Mouse (Mus musculus) urinary bladder, postnatal 25 days (tissue): ENCODE results near the gene Epb41l4b.

Experiments used
- DNase-seq: peaks from one replicate; pipeline ENCODE4 v3.0.0; 2022; ENCODE audit warnings: low spot score

The Epb41l4b gene

DNA sequence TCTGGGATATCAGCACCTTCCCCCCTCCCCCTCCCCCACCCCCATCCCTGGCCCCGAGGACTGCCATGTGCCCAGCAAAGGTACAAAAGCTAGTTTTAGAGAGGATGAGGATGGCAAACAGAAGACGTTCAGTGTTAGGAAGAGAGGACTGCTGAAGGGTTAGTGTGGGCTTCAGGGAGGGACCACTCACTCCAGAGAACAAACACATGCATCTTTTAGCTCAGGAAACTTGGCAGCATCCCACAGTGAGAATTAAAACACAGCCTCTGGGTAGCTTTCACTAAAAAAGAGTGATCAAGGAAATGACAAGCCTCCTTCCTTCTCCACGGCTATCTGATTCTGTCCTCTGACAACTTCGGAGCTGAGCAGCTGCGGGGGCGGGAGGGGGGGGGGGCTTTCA lies 132.3 kb downstream of the Epb41l4b start:
- no peak for DNase-seq

DNA sequence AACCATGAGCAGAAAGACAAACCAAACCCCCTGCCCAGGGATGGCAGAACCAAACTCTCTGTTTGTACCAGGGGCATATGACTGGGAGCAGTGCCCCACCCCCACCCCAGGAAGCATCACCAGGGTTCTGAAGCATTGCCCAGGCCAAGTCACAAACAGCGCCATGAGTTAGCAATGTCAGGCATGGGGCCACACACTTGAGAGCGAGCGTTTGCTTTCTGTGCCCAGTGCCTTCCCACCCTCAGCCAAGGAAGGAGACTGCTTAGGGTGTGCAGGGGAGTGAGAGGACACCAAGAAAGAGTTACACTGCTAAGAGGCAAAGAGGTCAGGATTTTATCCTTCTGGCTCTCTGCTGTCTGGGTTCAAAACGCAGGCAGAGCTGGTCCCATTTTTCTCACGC lies 132.8 kb downstream of the Epb41l4b start:
- no peak for DNase-seq

DNA sequence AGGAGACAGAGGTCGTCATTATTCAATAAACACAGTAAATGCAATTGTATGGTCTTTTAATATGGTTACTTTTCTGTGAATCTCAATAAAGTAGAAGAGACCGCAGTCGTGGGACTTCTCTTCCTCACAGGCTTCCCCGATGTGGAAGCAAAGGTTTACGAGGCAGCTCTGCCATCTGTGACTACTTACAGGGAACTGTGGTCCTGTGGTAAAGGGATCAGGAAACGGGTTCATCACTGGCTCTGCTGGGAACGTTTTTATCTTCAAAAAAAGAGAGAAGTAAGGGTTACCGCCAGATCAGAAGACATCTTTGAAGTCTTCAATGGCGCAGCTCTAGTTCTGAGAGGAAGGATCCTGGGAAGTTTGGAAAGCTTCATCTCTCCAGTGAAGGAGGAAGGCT lies 135.5 kb downstream of the Epb41l4b start:
- no peak for DNase-seq

DNA sequence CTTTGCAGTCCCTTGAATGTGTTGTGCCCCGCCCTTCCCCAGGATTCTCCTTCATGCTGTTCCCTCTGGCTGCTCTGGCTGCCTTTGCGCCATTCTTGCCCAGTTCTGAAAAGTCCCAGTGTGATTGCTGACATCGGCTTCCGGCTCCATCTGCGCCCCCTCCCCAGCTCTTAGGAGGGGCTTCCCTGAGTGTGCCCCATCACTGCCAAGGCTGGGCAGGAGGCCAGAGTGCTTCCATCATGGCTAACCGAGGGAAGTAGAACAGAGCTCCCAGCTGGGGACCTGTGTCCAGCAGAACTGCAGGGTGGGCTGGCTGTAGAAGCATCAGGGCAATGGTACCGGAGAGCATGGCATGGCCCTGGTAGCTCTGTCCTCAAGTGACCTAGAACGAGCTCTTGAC lies 138.2 kb downstream of the Epb41l4b start:
- no peak for DNase-seq

DNA sequence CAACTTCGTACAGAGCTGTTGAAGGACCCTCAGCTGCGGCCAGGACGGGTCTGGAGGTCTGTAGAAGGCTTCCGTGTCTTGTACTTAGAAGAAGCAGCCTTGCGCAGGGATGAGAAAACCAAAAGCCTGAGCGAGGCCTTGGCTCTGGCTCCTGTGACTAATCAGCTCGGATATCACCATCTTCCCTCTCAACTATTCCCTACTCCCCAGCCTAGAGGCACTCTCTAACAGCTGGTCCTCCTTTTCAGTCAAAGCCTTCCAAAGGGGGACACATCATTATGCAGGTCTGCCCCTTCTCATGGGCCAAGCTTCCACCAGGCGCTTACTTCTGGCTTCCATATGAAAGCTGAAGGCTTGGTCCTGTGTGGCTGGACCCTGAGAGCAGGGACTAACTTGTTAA lies 139.4 kb downstream of the Epb41l4b start:
- no peak for DNase-seq

DNA sequence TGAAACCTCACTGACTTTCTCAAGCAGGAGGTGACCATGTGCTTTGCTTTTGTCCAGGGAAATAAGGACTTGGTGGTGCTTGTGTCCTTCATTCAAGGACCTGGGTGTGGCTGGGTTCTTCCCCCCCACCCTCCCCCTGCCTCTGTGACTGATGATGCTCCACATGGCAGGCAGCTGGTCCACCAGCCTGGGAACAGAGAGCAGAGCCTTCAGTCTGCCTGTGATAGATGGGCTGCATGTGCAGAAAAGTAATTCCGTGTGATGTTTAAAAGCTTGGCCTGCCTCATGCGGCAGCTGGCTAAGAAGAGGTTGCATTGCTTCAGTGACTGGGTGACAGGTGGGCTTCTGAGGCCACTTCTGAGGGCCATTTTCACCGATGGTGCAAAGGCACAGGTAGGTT lies 140.5 kb downstream of the Epb41l4b start:
- no peak for DNase-seq

DNA sequence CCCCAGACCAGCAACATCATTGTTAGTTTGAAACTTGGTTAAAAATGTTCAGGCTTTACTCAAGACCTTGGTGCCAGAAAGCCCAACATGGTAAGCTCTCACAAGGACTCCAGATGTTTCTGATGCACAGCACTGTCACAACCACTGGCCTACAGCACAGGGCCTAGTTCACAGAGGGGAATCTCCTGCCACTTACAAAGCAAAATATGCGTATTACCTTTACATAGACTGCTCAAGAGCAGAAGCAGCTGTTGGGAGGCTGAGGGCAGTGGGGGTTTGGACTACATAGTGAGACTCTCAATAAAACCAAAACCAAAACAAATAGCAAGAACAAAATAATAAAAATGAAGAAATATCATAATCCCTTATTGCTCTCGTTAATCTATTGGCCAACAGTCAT lies 141.8 kb downstream of the Epb41l4b start:
- DNase-seq: no peak

DNA sequence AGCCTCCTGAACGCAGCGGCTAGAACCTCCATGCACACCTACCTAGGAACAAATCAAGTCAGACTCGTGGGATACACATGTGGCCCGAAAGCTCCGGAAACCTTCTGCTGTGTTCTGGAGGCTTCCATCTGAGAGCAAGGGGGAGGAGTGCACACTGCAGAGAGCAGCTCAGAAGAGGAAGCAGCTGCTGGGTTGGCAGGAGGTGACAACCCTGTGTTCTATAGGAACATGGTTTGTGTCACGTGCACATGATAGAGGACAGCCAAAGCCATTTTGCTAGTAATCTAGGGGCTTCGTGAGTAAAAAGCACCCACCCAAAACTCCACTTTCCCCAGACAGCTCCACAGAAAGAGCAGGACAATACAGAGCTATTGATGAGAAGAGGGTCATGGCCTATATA lies 149.9 kb downstream of the Epb41l4b start:
- DNase-seq: no peak

DNA sequence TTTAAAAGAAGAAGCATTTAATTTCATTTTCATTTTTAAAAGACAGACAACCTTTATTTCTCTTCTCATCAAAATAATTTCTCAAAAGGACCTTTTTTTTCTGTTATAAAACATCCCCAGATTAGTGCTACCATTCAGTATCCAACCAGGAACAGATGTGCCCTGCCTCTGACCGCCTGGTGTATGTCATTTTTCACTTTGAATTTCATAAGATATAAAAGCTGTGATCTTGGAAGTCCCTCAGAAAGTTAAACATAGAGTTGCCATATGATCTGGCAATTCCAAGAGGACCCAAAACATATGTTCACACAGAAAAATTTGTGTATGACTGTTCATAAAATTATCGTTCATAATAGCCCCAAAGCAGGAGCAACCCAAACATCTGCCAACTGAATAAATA lies 151.3 kb downstream of the Epb41l4b start:
- DNase-seq: no peak

DNA sequence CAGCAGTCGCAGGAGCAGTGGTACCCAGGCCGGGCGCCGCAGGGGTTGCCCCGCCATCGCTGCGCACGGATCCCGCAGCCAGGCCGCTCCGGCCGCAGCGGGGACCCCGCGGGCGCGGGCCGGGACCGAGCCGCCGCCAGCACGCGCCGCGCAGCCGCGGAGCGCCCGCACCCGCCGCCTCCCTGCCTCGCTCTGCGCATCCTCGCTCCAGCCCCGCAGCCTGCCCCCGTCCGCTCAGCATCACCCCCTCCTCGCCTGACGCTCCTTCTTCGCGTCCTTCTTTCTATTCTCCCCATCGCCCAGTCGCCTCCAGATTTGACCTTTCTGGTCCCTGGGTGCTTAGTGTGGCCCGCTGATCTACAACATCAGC lies 153.0 kb downstream of the Epb41l4b start, which contains the start of gene Frrs1l:
Gene Frrs1l, minus strand, starts transcription at position 177 of the 370 bp plus-strand sequence.
- no peak for DNase-seq

DNA sequence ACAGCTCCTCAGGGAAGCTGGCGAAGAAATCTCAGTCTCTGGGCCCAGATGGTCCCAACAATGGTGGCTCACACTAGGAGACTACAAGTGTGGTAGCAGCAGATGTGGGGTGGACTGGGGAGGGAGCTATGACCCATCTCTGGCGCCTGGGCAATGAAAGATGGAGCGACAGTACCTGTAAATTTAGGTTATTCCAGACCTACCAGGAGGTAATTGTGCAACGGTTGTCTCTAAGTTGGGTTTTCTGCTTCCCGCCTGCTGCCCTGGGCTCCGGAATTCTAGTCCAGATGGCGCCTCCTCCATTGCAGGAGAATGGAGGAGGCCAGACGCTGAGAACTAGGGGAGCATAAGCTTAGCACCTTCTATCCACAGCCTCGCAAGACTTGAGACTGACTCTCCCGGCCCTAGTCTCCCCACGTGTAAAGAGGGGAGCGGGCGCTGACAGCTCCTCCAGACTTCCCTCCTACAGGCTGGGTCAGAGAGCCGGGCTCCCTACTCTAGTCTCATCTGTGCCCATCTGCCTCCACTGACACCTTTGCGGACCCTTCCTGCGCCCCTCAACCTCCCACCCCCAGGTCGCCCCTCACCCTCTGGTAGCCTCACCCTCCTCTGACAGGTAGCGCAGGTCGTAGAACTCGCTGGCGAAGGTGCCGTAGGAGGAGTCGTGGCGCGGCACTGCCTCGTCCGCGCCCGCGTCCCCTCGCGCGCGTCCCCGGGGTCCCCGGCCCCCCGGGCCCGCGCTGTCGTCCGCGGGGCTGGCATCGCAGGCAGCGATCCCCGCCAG lies 153.6 kb downstream of the Epb41l4b start:
- no peak for DNase-seq

DNA sequence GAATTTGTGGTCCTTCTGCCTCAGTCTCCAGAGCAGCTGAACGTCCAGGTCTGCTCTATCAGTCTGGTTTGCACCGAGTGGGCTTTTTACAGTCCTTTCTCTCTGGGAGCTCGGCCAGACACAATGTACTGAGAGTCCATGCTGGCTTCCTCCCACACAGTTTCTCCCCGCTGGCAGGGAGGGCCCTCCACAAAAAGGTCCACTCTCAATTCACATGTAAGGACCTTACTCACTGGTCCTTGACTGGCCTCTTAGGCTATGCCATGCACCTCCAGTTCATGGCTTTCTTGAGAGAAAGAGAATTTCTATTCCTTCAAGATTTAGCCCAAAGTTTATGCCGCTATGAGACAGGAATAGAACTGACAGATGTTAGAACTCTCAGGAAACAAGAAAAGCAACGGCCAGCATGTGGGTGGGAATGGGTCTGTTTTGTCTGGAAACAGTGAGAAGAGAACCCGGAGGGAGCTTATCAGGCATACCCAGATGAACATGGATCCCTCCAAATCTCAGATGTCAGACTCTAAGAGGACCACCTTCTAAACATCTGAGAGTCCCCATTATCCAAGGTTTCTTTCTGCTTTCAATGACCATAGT lies 177.6 kb downstream of the Epb41l4b start:
- no peak for DNase-seq

DNA sequence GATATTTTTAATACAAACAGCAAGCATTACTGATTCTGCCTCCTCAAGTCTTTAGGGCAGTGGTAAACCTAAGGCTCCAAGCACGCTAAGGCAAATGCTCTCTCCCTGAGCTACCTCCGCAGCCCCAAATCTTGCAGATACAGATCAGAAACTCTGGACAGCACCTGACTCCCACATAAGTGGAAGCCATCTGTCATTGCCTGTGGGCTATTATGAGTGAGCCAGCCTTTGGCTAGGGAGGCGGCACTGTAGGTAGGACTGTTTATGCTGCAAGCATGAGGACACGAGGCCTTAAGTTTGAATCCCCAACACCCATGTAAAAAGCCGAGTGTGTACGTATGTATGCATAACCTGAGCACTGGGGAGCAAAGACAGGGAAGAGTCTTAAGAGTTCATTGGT lies 179.6 kb downstream of the Epb41l4b start:
- DNase-seq: no peak

DNA sequence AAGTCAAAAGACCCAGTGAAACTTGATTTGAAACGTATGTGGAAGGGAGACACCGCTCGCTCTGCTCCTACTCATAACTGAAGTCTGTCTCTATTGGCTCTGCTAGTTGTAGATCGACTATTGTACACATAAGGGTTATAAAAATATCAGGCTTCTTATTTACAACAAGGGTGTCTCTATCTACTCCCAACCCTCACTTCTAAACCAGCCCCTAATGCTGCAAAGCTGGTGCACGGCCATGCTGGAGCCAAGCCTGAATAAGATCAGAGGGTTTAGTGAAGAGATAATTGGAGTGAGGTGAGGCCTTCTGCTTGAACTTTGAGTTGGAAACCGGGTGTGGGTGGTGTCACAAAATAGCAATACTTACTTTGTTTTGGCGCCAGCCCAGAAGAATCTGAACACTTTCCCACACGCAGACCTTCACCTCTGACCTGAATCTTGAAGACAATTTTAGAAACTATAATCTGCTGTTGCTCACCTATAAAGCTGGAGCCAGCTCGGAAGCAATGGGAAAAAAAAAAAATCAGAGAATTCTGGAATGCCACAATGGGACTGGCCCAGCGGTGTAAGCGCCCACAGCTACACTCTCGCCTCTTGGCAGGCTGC lies 181.8 kb downstream of the Epb41l4b start:
- DNase-seq: no peak

DNA sequence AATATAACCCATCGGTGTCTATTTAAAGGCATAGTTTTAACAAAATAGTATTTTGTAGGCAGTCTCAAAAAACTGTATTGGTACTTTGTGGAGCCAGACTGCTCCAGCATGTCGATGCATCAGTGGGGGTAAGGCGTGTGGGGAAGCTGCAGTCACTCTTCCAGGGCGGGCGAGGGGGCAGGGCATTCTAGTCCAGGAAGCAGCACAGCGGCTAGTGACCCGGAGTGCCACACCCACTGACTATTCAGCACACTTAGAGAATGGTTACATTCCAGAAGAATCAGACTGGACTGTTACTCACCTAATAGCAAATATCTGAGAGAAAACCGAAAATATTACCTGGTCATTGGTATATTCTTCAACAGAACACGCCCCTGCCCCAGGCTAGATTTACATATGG lies 185.7 kb downstream of the Epb41l4b start:
- no peak for DNase-seq

DNA sequence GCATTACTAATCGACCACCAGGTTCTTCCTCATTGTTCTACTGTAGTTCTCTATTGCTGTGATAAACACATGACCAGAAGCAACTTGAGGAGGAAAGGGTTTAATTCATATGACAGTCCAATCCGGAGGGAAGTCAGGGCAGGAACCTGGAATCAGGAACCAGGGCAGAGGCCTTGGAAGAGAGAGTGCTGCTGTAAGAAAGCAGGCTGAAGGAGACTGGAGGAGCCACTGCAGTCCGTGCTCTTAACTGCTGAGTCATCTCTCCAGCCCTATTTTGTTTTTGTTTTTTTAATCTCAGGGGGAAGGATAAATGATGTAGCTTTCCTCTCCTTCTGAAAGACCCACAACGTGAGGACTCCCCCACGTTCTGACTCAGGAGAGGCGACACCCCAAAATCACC lies 190.0 kb downstream of the Epb41l4b start:
- DNase-seq: no peak

DNA sequence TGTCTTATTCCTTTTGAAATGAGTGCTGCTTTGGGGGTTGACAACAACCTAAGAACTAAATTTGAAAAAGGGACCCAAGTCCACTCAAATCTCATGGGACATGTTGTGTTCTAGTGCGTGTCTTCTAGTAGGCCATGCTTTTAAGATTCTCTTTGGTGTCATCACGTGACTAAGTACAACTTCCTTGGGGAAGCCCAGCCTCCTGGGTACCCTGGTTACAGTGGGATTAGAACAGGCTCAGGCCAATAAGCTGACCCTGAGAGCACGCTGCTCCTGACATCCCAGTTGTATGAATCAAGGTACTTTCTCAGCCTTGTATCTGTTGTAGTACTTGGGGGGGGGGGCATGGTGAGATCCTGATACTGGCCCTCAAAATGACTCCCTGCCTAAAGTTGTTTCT lies 191.5 kb downstream of the Epb41l4b start:
- no peak for DNase-seq

DNA sequence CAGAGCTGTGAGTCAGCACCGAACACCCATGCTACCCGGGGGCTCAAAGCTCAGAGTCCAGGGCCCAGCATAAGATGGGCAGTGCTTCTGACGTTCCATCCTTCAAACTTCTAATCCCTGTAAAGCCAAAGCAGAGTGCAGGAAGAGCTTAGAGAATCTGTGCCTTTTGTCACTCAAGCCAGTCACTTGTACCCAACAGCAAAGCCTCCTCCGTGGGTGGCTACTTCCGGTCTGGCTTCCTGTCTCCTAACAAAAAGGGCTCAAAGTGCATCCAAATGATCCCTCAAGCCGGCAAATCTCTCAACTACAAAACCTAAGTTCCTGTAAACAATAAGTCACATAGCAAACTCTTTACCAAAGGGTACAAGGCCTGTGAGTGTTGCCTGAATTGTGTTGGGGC lies 193.7 kb downstream of the Epb41l4b start:
- DNase-seq: no peak

DNA sequence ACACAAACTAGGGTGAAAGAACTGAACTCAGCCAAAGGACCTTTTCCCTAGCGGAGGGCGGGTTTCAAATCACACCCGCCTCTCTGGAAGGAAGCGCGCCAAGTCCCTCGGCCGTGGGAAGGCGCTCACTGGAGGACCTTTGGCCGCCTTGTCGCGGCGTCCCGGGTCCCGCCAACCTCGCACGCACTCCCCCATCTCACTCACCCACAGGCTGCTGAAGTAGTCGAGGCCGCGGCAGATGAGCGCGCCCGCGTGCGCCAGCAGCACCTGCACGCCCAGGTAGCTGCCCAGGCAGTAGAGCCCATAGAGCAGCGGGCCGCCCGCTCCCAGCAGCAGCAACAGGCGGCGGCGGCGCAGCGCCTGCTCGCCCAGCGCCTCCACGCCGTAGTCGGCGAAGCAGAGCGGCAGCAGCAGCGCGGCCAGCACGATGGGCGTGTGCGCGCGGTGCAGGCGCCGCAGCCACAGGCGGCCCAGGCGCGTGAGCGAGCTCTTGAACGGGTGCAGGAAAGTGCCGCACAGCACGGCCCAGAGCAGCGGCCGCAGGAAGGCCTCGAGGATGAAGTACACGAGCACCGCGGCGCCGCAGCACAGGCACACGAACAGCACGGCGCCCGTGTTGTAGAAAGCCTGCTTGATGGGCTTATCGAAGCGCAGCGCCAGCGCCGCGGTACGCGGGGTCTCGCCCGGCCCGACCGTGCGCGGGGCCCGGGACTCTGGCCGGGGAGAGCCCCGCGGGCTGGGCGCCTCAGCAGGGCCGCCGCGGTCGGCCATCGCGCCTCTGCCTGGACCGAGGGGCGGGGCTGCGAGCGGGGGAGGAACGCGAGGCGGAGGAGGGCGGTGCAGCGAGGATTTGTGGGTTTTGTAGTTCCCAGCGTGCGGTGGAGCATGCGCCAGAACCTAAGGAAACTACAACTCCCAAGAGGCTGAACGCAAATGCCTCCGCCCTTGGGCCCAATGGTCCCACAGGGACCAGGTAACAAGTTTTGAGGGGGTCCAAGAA lies 196.3 kb downstream of the Epb41l4b start, which contains the start of gene Tmem245:
Gene Tmem245, minus strand, starts transcription at position 797 of the 1,000 bp plus-strand sequence.
- peak; percentile 91 for DNase-seq

DNA sequence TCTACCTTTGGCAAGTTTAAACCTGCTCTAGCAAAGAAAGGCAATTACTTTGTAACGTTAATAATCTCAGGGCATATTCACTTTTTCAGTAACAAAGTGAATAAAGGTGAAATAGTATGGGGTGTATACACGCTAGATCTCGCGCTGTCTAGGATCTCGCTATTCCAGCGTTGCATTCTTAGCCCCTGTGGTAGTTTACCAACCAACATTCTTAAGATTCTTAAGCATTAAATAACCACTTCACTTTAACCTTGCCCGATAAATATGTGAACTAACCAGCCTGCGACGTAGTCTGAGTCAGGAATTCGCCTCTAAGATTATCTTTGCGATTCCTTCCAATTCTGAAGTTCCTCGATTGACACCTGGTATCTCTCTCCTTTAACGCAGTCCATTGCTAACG lies 197.1 kb downstream of the Epb41l4b start:
- DNase-seq: no peak

DNA sequence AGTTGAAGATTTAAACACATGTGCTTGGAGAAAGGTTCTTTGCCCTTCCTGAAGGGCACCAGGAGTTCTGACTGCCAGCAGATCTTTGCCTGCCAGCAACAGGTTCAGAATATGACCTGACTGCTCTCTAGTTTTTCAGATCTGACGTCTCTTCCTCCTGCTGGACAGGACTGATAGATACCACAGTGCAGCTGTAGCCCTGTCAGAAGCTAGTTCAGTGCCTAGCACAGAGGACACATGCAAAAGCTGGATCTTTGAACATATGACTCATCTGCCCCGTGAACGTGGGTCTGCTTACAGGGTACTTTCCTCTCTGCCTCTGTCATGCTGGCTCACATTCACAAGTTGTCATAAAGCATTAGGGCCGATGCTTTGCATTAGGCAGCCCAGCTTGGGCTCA lies 199.0 kb downstream of the Epb41l4b start:
- no peak for DNase-seq

DNA sequence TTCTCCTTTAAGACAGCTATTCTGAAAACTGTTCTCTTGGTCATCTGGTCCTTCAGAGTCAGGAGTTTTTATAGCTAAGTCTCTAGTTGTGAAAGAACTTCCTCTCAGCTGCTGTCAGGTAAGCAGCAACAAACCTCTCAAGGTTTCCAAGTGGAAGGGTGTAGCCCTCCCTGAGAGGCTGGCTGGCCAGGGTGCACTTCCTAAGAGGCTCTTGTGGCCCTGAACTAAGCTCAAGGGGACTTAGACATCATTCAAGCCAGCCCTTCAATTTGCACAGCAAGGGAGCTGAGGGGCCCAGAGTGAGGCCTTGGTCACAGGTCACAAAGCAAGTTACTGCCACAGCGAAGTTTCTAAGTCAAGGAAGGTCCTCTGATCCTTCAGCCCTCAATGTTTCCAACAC lies 200.0 kb downstream of the Epb41l4b start:
- no peak for DNase-seq
